Mouse (Mus musculus): Measurements from ENCODE around the gene Mtrf1l.

Mtrf1l gene

DNA sequence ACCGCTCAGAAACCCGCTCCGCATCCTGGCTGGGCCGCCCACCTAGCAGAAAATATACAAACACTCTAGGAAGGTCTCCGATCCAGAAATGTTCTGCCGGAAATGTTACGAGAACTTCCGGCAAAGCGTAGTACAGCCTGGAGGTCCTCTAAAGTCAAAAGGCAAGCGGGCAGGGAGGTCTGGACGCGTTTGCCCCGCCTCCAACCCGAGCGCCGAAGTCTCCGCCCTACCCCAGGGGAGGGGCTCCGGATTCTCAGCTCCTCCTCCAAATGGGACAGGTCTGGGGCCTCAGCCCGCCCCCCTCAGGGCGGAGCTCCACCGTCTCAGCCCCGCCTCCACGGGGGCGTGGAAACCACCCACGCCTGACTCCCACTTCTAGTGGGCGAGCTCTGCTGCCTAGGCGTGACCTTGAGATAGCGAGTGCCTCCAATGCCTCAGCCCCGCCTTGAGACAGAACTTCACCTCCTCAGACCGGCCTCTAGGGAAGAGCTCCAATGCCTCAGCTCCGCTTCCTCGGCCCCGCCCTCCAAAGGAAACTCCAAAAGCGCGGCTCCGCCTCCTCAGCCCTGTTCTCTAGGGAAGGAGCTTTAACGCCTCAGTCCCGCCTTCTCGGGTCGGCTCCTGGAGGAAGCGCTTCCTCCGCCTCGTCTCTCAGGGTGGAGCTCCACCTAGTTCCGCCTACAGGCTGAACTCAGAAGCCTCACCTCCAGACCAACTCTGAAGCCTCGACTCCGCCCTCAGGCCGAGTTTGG is at the start of gene Mtrf1l:
TSS of gene Mtrf1l (minus strand) at position 171 of the 752 bp plus-strand sequence.
- peak; percentile 91 to 92 for DNase-seq (ENCODE audit: low spot score in 2 of 2)

DNA sequence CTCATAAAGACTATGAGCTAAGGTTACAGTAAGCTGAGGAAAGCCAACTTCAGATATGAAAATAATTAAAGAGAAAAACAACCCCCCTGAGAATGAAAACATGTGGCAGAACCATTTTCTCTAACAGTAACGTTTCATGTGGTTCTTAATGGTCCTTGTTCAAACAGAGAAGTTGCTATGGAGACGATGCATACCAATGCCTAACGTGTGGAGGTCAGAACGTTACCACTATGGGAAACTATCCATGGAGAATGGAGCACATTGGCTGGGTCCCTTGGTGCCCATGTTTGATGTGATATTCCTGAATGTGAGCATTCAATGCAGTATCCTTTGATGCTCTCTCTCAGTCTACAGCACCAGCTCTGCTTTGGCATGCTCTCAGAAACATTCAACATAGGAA is 47.4 kb upstream of the Mtrf1l start:
- DNase-seq (ENCODE audit: low spot score in 2 of 2), result no peak

DNA sequence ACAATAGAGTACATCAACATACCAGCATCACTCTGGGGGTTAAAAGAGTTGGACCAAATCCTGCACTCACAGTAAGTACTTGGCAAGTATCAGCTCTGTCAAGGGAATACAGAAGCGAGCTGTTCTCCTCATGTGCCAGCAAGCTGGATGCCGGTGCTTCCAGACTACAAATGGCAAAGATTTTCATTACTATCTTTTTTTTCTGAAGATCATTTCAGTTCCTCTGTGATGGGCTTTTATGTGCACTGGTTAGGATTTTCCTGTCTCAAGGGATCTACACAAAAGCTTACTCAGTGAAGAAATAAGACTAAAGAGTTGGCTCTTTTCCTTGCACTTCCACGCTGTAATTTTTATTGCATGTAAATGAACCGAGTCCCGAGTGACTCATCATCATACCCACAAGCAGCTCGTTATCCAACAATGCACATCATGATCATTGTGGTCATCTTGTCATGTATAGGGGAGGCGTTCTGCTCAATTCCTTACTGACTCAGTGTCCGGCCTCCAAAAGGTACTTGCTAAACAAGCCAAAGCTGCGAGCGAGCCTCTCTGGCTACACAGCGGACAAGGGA is 44.4 kb upstream of the Mtrf1l start:
- DNase-seq (ENCODE audit: low spot score in 2 of 2), result peak in 1 of 2 experiments; percentile 39

DNA sequence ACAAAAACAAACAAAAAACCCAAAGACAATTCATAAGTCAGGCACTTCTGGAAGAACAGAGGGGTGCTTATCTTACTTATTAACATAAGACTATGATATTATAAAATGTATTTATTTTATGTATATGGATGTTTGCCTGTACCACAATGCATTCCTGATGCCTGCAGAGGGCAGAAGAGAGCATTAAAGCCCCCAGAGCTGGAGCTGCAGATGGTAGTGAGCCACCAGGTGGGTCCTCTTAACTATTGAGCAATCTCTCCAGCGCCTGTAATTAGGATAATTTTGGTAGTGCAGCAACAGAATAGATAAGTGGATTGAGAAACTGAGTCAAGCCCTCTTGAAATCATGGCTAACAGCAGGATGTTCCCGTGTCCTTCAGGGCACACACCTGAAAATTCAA is 42.3 kb upstream of the Mtrf1l start:
- DNase-seq (ENCODE audit: low spot score in 2 of 2), result no peak

DNA sequence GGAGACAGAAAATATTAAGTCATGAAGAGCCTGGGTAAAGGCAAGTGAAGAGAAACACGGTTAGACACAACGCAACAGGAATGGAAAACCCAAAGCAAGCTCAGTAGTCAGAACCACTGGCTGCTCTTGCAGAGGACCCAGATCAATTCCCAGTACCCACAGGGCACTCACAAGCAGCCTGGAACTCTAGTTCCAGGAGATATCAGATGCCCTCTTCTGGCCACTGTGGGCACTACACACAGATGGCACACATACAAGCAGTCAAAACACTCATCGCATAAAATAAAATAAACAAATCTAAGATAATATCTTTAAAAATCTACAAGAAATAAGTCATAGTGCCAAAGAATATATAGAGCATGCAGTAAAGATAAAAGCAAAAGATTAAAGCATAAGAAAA is 39.0 kb upstream of the Mtrf1l start:
- no peak for DNase-seq (ENCODE audit: low spot score in 2 of 2)

DNA sequence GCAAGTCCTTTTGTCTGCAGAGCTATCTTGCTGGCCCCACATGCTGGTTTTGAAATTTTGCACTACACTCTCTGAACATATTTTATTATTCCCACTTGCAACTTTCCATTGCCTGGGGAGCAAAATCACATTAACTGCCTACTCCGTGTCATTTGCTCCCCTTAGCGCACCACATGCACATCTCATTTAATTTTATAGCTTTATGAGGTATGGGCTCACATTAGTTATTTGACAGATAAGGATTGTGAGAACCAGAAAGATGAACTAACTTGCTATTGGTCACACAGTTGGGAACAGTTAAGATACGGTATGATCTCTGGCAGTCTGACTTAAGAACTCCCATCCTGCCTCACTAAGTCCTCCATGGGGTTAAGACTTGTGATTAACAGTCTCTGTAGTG is 37.1 kb upstream of the Mtrf1l start:
- no peak for DNase-seq (ENCODE audit: low spot score in 2 of 2)

DNA sequence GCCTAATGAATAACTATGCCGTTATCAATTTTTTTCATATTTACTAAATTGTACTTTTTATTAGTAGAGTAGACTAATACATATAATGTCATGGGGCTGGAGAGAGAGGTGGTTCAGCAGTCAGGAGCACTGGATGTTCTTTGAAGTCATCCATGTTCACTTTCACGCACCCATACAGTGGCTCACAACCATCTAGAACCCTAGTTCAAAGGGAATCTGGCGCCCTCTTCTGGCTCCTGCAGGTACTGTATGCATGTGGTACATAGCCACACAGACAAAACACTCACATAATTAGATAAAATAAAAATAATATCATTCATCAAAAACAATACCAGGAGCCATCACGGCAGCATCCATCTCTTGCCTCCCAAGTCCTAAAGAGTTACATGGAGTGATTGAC is 36.0 kb upstream of the Mtrf1l start:
- no peak for DNase-seq (ENCODE audit: low spot score in 2 of 2)

DNA sequence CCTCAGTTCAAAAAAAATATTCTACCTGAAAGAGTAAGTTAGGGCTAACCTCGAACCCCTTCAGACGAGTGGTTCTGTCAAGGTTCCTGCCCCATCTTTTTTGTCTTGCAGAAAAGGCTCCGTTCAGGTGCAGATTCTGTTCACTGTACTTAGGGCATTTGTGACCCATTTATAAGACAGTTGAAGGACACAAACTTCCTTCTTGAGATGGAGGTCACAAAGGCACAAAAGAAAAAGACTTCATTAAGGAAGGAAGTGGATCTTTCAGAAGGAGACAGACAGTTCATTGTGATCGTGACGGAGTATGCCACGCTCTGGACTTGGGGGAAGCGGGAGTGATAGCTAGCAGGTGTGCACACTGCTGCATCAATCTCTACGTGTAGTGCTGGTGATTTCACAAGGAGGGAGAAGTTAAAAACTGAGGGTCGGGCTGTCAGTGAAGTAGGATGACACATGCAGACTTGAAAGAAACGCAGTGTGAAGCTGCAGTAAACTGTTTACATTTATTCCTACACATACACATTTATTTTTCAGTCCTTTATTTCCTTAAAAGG is 34.4 kb upstream of the Mtrf1l start:
- DNase-seq (ENCODE audit: low spot score in 2 of 2), result no peak

DNA sequence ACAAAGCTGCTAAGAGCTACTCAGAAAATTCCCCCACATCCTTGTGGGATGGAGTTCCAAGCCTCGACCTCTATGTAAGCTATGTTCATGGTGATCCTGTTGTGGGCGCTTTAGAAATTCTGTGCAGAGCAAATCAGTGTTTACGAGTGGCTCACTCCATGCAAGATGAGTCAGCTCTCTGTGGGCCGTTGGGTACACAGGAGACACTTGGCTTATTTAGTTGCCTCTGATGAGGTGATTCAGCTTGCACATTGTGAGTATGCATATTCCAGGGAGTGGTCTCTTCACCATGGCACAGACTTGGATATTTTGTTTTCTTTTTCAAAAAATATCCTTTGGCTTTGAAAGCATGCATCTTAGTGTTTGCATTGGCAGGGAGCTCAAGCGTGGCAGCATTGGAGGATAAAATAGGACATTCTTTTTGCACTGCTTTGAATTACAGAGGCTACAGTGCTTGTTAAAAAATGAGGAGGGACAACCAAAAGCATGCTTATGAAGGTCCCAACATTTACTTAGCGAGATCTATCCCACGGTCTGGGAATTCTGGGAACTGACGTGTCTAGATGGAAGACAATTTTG is 29.7 kb upstream of the Mtrf1l start:
- peak in 1 of 2 experiments; percentile 21 for DNase-seq (ENCODE audit: low spot score in 2 of 2)

DNA sequence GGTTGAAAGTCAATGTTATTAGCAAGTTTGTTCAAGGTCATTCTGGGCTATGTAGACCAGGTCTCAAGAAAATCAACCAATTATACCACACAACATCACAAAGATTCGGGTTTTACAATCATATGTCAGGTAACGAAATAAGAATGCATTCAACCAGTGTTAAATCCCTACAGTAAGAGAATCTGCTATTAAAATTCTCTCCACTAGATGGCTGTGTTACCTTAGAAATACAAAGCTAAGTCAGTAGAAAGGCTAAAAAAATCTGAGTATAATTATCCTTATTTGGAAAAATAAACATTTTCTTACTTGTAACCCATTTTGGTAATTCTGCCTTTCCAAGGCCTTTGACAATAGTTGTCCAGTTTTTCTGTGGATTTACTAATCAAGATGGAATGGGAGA is 23.2 kb upstream of the Mtrf1l start:
- DNase-seq (ENCODE audit: low spot score in 2 of 2), result no peak

DNA sequence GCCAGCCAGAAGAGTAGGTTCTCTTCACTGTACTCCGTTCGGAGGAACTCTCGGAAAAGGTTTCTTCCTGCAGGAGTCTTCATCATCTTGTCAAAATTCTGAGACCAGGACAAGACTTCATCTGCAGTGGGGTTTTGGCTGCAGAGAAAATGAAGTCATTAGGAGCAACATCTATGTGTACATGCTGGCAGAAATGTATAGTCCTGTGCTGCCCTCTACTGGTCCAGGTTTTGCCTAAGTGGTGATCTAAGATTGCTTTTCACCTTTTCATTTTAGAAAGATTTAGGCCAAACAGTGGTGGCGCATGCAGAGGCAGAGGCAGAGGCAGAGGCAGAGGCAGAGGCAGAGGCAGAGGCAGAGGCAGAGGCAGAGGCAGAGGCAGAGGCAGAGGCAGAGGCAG is 17.7 kb upstream of the Mtrf1l start:
- peak in 1 of 2 experiments; percentile 22 for DNase-seq (ENCODE audit: low spot score in 2 of 2)

DNA sequence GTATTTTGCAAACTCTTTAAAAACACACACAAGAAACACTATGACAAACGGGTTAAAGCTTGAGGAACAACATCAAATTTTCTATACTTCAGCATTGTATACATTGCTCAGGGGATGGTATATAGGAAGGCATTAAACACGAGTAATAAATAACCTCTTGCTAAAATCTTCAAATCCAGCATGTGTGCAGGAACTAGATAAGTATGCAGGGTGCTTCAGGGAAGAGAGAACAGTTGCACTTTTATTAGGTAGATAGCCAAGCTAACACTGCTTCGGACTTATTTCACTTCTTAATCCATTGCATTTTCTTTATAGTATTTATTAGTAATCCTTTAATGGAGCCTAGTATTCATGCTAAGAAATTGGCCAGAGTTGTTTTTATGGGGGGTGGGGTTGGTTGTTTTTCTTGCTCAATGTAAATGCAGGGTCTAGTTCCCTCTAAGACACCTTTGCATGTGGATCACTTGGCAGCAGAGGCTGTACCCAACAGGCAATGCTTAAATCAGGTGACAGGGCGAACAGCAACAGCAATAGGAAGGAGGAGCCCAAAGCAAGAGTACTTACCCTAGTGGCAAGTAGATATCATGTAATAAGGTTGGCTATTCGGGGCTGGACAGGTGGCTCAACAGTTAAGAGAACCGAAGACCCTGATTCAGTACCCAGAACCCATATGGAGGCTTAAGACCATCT is 2.8 kb upstream of the Mtrf1l start:
- DNase-seq (ENCODE audit: low spot score in 2 of 2), result no peak

DNA sequence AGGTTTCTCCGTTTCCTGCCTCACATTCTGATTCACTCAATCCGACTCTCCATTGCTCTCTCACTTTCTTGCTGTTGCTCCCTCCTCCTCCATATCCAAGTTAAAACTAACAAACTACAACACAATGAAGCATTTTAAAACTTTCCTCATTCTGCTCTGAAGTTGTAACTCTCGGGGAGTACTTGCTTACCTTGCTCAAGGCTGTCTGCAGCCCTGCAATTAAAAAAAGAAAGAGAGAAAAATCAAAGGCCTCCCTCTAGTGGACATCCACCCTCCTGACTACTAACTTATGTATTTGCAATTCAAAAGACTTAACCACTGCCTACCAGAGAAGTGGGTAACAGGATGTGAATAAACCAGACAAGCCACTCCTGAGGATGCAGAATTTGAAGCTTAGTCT is 1.1 kb upstream of the Mtrf1l start:
- peak in 1 of 2 experiments; percentile 23 for DNase-seq (ENCODE audit: low spot score in 2 of 2)

DNA sequence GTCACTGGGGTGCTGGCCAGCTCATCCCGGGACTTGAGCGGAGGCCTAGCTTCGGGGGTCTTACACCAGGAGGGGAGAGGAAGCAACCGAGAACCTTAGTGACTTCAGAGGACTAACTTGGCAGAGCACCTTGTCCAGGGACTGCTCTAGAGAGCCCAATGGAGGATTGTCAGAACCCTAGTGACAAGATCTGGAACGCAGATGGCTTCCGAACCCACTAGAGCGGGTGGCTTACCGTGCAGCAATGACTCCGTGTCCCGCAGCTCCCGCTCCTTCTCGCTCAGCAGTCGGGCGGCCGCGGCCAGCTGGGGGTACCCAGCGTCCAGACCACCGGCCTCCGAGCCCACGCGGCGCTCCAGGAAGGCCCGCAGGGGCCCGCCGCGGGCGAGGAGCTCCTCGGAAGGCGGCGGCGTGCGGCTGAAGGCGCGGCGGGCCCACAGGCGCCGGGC is 395 bp downstream of the Mtrf1l start:
- peak; percentile 9 to 16 for DNase-seq (ENCODE audit: low spot score in 2 of 2)

DNA sequence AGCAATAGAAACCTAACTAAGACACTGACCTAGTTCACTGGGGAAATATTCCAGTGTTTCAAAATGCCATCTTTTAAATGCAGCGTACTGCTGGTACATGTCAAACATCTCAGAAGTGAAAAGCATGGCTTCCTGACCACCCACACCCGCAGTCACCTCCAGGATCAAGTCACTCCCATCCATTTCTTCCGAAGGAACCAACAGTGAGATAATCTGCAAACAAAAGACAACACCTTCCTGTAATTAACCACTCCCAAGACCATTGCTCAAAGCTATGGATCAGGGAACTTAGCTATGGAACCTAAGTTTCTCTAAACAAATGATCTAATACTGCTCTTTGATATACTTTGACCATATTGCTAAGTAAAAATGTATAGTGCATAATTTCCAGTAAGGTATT is 4.9 kb downstream of the Mtrf1l start:
- no peak for DNase-seq (ENCODE audit: low spot score in 2 of 2)

DNA sequence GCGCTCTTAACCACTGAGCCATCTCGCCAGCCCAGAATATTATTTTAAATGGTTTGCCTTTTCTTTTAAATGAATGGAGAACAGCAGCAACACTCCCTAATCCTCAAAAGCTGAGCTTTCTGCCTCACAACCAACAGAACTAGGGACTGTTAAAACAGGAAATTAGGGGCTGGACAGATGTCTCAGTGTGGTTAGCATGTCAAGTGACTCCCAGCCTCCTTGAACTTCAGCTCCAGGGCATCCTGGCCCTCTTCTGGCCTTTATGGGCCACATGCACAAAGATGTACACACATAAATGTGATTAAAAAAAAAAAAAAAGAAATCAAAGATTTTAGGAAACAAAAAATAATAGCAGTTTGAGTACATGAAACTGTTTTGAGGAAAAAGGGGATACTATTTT is 7.7 kb downstream of the Mtrf1l start:
- DNase-seq (ENCODE audit: low spot score in 2 of 2), result no peak

DNA sequence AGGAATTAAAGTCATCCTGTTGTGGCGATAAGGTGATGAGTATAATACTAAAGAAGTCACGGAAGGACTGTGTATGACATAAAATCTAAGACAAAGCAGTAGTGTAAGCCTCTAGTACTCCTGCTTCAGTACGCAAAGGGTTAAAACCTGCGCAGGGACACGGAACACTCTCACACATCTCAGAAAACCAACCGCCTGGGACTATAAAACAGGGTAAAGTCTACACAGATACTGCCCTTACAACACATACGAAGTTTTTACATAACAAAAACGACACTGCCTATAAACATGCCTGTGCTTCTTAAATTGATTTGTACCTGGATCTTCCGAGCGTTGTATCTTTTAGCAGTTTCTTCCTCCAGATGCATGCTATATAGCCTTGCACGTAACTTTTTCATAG is 10.0 kb downstream of the Mtrf1l start:
- DNase-seq (ENCODE audit: low spot score in 2 of 2), result no peak

DNA sequence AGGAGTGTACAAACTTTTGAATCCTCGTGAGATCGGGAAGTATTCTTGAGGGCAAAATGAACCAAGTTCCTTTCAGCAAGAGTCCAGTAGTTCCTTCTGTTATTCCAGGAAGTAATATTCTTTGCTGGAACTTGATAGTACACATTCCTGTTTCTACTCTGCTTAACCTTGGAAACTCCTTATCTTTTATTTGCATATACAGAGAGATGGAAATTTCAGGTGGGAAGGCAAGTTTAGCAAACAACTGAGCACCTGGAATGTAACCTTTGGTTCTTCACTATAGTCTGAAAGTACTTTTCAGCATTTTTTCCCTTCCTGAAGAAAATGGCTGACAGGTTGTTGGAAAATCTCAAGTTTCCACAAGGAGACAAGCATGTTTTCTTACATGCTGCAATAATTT is 16.0 kb downstream of the Mtrf1l start:
- DNase-seq (ENCODE audit: low spot score in 2 of 2), result no peak

DNA sequence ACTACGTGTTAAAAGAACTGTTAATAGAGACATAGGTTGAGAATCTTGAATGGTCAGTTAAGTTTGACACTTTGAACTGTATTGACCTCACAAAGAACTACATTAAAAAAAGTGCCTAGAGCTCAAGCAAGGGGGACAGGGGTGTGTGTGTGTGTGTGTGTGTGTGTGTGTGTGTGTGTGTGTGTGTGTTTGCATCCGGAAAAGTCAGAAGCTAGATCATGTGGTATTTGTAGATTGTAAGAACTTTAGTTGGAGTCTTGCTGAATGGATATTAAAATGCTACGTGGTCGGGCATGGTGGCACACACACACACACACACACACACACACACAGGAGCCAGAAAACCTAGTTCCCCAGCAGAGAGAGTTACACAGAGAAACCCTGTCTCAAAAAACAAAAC is 16.7 kb downstream of the Mtrf1l start:
- DNase-seq (ENCODE audit: low spot score in 2 of 2), result no peak

DNA sequence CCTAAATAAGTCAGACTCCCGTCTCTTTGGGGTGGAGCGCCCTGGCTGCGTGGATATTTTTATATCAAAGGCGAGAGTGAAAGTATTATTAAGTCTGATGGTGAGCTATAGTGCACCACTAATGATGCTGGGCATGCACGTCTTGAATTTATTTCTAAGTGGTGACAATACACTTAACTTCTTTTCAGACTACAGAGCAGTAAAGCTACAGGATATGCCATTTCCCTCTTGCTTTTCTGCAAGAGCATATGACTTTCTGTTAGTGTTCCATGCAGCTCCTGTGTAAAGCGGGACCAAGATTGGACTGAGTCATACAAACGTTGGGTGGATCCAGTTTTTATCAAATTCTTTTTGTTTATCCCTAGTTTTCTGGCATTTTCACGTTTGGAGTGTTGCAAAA is 17.3 kb downstream of the Mtrf1l start:
- DNase-seq (ENCODE audit: low spot score in 2 of 2), result no peak

DNA sequence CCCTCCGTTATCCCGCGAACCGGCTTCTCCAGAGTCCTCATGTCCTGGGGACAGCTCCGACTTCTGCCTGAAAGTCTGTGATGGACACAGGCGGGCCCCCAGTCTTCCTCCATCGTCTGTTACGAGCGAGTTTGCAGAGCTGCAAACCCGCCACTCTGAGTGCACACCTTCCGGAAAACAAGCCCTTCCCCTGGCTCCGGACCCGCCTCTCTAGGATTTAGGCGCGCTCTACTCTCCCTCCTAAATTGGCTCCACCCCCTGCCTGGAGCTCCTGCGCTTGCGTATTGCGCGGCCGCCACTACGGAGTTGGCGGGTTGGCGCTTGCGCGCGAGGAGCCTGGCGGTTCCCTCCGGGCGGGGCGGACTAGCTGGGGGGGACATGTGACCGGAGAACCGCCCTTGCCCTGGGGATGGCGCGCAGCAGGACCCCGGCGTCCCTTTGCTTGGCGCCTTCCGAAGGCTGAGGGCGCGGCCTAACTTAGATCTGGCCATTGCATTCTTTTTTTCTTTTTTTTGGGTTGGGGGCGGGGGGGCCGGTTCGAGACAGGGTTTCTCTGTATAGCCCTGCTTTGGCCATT is 17.9 kb downstream of the Mtrf1l start:
- peak; percentile 89 to 92 for DNase-seq (ENCODE audit: low spot score in 2 of 2)

DNA sequence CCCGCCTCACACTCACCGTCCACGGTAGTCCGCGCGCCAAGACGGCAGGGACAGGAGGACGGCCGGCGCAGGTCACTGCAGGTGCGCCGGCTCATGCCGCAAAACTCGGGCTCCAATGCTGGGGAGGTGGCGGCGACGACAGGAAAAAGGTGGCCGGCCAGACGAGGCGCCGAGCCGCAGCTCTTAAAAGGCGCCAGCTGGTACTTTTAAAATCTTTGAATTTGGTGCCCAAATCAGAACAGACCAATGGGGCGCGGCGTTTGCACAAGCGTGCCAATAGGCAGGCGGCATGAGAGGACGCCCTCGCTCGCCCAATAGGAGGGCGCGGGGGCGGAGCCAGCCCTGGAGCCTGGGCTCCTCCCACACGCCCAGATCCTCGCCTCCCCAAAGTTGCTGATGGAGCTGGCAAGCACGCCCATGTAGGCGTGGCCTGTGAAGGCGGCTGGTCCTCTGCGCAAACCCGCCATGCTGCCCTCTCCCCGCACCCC is 18.4 kb downstream of the Mtrf1l start, which contains the start of gene Fbxo5:
TSS of gene Fbxo5 (minus strand) at position 358 of the 488 bp plus-strand sequence.
- peak; percentile 98 to 99 for DNase-seq (ENCODE audit: low spot score in 2 of 2)

Data from right cerebral cortex, postnatal 36 days (tissue).